Mouse (Mus musculus): ENCODE results near the gene Sestd1.

DNA sequence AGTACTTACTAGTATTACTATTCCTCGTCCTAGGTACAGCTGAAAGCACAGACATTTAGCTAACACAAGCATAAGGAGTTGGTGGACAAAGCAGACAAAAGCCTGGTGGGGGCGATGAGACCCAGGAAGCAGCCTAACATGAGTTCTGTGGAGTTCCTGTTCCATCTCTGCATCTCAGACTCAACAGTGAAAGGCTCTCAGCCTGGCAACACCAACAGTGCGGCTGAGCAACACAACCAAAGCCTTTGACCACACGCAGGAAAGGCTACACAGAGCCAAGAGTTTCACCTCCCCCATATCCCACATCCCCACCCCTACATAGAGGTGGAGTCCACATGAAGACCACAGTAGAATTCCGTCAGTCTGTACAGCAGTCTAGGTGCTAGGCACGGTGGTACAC, 15.8 kb downstream of the Sestd1 start:
- TF ChIP-seq CTCF (conservative IDR thresholded peaks at IDR 0.05; ENCODE audit: insufficient read depth, insufficient read length, low read depth, low read length) (no peak), POLR2A (IDR thresholded peaks at IDR 0.05; ENCODE audit: low read depth, low read length) (no peak)
